Mouse (Mus musculus) neutrophil, adult 83 days (primary cell): Measurements from ENCODE around the gene Bcl6. TPM values are rescaled to one million over a fixed set of nuclear protein-coding genes. Genes with fewer than 3 reads are reported as not detected.

Experiments used
- total RNA-seq, 2 experiments: library from RNA; stranded (reverse); gene quantifications; one replicate each; pipeline ENCODE4 v1.2.4; 2023

The Bcl6 gene
- total RNA-seq: 10 to 100 TPM; 76.9 to 84.7 TPM

GRCm38 (mm10) chr16:23988466-23989208 is at the start of gene Bcl6, which contains the start of gene Gm37419:
Gene Bcl6 (minus strand): TSS chr16:23988852.
Gene Gm37419 (plus strand): TSS chr16:23988482.

DNA sequence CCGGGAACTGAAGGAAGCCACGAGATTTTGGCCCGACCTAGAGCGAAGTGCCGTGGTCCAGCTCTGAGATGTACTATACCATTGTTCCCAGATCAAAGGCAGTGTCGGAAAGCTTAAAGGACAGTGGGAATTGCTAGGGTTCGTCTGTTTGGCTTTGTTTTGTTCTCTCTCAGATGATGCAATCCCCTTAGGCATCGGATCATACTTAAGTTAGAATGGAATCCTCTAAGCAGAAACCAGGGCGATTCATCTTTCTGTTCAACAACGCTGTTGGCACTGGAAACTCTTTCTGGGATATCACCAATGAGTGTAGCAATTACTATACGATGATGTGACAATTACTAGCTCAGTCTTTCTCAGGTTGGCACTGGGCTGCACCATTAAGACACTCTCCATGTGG is 56.4 kb downstream of the Bcl6 start, which contains the start of gene Rtp2:
TSS of gene Rtp2 (minus strand) at position 101 of the 400 bp plus-strand sequence.

Other genes with a start within 250 kb of the Bcl6 start
- not detected for gene Sst, start 97.9 kb downstream of the Bcl6 start, total RNA-seq
- gene Rtp2, start 56.5 kb downstream of the Bcl6 start, total RNA-seq: not detected
- not detected for gene Gm37419, start 370 bp downstream of the Bcl6 start, total RNA-seq